Mouse (Mus musculus): ENCODE results near the gene Gdf10.

The Gdf10 gene

DNA sequence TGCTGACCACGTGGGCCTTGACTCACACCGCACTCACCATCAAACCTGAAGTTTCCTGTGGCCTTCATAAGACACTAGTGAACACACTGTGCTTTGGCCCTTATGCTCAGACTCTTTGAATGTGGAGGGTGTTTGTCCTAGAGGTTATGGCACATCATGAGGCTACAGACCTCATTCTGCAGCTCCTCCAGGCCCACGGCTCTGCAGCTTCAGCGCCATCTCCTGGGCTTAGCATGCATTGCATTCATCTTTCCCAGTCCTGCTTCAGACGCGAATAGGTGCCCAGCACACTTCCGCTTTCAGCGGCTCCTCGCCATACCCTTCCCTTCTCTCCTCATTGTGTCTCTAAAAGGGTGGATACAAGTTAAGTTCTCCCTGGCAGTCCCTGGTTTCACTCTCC is 15.7 kb downstream of the Gdf10 start:
- peak; percentile 73 for DNase-seq (ENCODE audit: low spot score)

DNA sequence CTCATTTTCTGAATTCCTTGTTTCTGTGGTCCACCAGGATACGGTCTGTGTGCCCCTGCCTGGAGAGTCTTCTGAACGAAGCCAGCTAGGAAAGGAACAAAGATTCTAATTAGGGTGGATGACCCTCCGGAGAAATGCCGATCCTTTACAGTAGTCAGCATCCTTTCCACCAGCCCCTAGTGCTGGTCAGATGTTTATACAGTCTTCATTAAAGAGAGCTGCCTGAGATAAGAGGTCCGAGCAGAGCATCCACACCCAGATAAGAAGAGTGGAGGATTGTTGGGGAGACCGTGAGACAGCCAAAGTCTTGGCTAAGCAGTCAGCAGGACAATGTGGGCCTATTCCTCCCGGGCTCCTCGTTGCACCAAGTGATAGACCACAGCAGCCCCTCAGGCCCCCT is 17.4 kb downstream of the Gdf10 start, which contains the start of gene Gdf2:
Gdf2 (plus strand) TSS at position 301 of the 400 bp plus-strand sequence.
- no peak for DNase-seq (ENCODE audit: low spot score)

DNA sequence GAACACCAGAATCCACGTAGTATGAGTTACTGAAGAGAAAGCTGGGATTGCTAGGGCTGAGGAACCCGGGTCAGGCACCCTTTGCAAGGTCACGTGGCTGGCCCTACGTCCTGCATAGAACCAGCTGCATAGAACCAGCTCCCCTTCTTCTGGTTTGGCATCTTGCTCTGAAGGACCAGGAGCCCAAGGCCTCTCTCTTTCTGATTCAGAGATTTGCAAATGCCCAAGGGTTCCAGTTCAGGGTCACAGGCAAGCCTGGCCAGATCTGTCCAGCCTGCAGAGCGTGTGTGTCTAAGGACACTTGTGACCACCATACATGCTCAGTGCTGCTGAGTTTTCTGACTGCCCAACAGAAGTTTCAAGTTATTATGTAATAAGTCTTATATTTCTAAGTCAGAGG is 18.8 kb downstream of the Gdf10 start:
- DNase-seq (ENCODE audit: low spot score): no peak

DNA sequence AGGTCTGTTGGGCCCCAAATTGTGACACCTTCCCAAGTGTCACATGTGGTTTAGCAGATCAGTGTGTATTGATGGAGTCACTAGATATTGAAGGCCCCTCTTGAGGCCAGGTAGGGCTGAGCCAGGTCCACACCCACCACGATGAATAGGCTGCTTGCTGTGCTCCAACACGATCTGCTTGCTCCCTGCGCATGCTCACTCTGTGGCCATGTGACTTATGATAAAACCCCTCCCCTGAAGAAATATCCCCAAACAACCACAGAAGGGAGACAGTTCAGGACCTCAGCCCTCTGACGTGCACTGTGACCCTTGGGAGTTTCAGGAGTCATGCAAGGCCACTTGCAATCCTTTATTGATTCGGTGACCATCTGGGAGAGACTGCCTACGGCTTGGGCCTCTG is 22.7 kb downstream of the Gdf10 start:
- DNase-seq (ENCODE audit: low spot score): no peak

DNA sequence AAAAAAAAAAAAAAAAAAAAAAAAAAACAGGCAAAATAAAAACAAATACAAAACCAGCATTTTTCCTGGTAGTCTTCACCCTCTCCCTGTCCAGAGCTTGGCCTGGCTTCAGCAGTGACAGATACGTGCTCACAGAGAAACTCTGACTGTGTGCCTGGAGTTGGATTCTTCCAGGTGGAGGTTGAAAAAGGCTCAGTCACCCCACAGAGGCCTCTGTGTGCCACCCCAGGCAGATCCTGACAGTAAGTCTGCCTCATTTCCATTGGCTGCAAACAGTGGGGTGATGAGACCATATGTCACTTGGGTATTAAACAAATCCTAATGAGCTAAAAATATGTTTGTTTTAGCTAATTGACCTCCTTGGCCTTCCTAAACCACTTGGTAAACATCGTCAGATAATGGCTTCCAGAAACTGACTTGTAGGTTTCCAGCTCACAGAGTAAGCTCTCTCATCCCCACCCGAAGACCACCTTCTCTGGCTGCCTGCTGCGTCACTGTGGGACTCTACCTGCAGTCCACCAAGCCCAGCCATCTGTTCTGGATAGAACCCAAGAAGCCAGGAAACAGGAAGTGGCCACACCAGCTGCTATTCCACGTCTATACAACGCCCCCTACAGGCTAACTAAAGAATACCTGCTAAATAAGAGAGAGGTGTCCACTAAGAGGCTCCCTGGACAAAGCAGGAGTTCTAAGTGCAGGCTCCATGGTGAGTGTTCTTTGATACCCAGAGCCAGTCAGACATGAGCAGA is 29.0 kb downstream of the Gdf10 start:
- no peak for DNase-seq (ENCODE audit: low spot score)

DNA sequence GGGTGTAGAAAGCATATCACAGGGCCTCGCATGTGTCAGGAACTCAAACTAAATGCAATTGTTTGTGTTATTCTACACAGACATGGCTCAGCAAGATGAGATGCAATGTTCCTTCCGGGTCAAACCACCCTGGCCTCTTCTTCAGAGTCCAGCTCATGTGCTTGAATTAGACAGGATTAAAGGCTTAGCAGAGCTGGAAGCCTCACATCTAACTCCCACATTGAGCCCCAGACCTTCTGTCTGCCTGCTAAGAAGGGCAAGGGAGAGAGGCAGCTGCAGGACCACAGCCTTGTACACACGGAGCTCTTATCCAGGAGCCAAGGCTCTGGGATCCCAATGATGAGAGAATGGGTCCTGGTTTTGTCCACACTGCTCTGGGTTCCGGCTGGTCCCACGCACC is 30.4 kb downstream of the Gdf10 start, which contains the start of gene Rbp3:
Rbp3 (plus strand) TSS at position 243 of the 400 bp plus-strand sequence.
- no peak for DNase-seq (ENCODE audit: low spot score)

DNA sequence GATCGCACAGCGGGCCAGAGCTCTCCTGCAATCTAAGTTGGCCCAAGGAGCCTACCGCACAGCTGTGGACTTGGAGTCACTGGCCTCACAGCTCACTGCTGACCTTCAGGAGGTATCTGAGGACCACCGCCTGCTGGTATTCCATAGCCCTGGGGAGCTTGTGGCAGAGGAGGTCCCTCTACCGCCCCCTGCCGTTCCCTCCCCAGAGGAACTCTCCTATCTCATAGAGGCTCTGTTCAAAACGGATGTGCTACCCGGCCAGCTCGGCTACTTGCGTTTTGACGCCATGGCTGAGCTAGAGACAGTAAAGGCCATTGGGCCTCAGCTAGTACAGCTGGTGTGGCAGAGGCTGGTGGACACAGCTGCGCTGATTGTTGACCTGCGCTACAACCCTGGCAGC is 32.7 kb downstream of the Gdf10 start:
- DNase-seq (ENCODE audit: low spot score): no peak

DNA sequence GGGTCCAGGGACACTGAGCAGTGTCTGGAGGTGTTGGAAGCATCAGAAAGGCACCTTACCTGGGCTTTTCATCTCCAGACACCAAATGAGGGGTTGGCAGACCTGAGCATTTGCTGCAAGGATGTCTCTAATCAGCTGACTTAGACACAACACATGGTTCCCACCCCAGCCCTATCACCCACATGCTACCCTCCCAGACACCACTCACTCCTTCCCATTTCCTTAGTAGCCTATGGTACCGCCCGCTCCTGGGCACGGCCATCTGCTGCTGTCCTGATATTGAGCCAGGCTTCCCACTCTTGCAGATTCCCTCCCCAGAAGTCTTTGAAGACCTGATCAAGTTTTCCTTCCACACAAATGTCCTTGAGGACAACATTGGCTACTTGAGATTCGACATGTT is 34.8 kb downstream of the Gdf10 start:
- DNase-seq (ENCODE audit: low spot score): no peak

DNA sequence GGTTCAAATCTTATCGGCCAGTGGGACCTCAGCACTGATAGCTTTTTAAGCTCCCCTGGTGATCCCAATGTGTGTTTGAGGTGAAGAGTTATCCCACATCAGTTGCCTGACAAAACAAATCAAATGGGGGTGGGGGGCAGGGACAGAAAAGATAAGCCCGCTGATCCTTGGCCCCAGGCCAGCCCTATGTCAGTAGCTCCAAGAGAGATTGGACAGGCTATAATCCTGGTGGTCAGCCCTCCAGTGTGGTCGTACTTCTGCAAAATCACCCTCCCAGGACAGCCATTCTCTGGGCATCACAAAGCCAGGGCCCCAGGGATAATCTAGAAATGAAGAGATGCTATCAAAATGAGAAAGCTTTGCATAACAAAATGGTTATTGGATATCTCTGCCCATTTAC is 35.5 kb downstream of the Gdf10 start:
- DNase-seq (ENCODE audit: low spot score): no peak

DNA sequence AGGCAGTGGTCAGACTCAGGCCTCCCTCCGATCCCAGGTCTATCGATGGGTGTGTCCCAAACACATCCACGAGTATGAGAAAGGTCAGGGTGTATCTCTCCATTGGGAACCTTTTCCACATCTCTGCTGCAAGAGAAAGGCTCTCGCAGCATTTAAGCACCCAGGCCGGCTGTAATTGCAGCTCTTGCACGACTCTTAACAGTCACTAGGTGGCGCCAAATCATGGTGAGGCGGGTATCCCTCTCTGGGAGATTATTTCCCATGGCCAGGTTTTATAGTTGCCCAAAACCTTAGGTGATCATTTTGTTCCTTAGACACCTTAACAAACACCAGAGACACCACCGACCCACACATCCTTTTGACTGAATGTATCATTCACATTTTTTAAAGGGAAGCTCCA is 36.0 kb downstream of the Gdf10 start:
- peak; percentile 68 for DNase-seq (ENCODE audit: low spot score)

DNA sequence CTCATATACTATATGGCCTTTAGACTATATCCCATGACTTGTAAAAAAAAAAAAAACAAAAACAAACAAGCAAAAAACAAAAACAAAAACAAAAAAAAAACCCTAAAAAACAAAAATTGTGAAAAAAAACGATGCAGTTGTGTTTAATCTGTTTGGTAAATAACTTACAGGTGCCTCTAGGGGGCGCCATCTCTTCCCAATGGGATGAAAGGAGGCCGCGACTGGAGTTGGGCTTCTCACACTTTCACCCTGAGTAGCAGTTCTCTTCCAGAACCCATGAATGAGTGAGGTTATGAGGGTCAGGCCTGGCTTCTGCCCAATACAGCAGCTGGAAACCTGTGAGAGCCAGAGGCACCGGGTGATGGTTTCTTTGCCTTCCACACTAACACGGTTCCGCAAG is 42.3 kb downstream of the Gdf10 start:
- no peak for DNase-seq (ENCODE audit: low spot score)

DNA sequence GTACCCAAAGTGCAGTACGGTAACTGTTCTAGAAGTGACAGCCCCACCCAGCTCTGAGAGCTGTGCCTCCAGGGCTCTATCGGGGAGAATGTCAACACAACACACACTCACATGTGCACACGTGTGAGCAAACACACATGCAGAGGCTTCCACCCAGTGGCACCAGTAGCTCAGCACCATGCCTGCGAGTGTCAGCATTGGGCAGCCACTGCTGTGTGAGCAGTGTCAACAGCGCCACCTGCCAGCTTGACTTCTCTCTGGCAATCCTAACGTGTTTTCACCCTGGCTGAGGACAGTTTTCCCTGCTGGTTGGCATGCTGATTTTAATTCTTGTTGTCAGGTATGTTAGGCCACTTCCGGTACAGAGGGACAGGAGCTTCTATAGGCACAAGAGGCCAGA is 49.3 kb downstream of the Gdf10 start:
- no peak for DNase-seq (ENCODE audit: low spot score)

DNA sequence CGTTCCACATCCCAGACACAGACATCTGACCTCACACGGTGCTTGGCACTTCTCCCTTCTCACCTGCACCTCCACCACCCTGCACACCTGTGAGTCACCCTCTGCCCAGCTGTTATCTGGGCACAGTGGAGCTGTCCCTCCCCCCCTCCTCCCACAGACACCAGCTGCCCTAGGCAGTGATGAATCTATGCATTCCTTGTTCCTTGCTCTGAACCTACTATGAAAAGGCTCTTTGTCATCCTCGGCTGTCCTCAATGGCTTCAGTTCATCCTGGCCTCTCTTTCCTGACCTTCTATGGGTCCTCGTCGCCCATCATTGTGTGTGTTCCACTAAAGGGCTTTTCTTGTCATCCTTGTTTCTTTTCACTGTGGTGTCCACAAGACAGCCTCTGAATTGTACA is 51.4 kb downstream of the Gdf10 start:
- DNase-seq (ENCODE audit: low spot score): peak; percentile 26

DNA sequence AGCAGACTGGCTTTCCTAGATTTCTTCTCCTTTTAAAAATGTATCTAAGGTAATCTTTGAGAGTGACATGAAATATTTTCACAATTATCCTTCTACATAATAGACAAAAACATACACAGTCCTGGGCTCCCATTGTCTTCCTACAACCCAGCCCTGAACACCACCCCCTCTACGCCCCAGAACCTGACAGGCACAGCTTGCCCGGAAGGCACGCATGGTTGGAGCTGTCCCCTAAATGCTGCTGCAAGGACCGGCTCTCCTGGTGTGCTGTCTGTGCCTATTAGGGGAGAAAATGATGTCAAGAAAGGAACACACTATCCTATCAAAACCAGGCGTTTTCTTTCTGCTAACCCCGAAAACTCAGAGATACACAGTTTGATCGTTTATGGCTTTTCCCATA is 54.4 kb downstream of the Gdf10 start:
- no peak for DNase-seq (ENCODE audit: low spot score)

DNA sequence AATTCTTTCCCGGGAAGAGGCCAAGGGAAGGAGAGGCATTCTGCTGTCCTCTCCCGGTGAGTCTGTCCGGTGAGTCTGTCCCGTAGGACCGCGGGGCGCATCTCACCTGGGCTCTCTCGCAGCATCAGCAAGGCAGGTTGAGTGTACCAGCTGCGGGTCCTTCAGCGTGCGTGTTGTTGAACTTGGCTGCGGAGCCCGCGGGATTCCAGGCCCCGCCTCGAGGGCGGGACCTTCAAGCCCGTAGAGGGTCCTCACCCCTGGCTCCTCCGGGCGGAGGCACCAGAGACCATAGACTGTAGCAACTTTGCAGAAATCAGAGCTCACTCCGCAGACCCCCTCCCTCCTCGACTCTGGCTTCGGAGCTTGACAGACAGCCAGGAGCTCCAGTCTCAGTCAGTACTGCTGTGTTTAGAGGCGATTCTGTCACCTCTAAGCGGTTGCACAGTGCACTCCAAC is 55.2 kb downstream of the Gdf10 start, which contains the start of gene Zfp488:
Zfp488 (minus strand) TSS at position 161 of the 456 bp plus-strand sequence.
- no peak for DNase-seq (ENCODE audit: low spot score)
